Mouse (Mus musculus) stomach, postnatal 0 days (tissue): ENCODE measurements at regions not wholly inside any gene's neighbourhood (a gene's known extent, or its start where the extent isn't known, plus 50 kb on each side); places are given as distances from the start of the nearest gene placed in this dataset.

Experiments used
- ATAC-seq: fragments of 200-750 bp; cut with Nextera tagmentation; 2 replicates; pipeline ENCODE4 v1.8.0; 2017; ENCODE audit not compliant: low FRiP score, low TSS enrichment
- DNase-seq: peaks from one replicate; pipeline ENCODE4 v3.0.0-alpha.2; 2016; ENCODE audit warnings: low spot score
- H3K27ac ChIP-seq: fragments of 300-500 bp; sonication (generic); replicated peaks from 2 replicates; pipeline ENCODE4 v1.5.1; 2014; ENCODE audit warnings: mild to moderate bottlenecking, control low read depth
- H3K27me3 ChIP-seq: fragments of 300-500 bp; sonication (generic); 2 replicates; pipeline ENCODE4 v1.6.1; 2014; ENCODE audit warnings: low read length; ENCODE audit not compliant: control insufficient read depth, insufficient read depth
- H3K36me3 ChIP-seq: fragments of 300-500 bp; sonication (generic); 2 replicates; pipeline ENCODE4 v1.6.1; 2014; ENCODE audit warnings: low read length, mixed read lengths; ENCODE audit not compliant: control insufficient read depth, insufficient read depth
- H3K4me1 ChIP-seq: fragments of 300-500 bp; sonication (generic); replicated peaks from 2 replicates; pipeline ENCODE4 v1.6.1; 2014; ENCODE audit warnings: antibody characterized with exemption; ENCODE audit not compliant: control insufficient read depth, insufficient read depth
- H3K4me2 ChIP-seq: fragments of 300-500 bp; sonication (generic); replicated peaks from 2 replicates; pipeline ENCODE4 v1.6.1; 2014; ENCODE audit warnings: low read depth, mild to moderate bottlenecking, control low read depth, moderate library complexity
- H3K4me3 ChIP-seq: fragments of 300-500 bp; sonication (generic); 2 replicates; pipeline ENCODE4 v1.5.1; 2014; ENCODE audit warnings: low read depth, low read length, control low read depth
- H3K9ac ChIP-seq: fragments of 300-500 bp; sonication (generic); 2 replicates; pipeline ENCODE4 v1.6.1; 2014; ENCODE audit warnings: mild to moderate bottlenecking, low read length, control low read depth, mixed read lengths
- H3K9me3 ChIP-seq: fragments of 300-500 bp; sonication (generic); 2 replicates; pipeline ENCODE4 v1.6.1; 2016; ENCODE audit warnings: low read length; ENCODE audit not compliant: control insufficient read depth
- CTCF ChIP-seq: IDR thresholded peaks from 2 replicates; pipeline ENCODE4 v1.5.1; 2016; ENCODE audit warnings: antibody characterized with exemption, low read depth, mild to moderate bottlenecking, moderate library complexity
- EP300 ChIP-seq: optimal IDR thresholded peaks from 2 replicates; pipeline ENCODE3; 2016; ENCODE audit warnings: antibody characterized with exemption
- WGBS: fragments of 180-500 bp; shearing (Covaris S2); extraction: QIAGEN DNeasy Blood & Tissue Kit; methylation state at CpG from one replicate; pipeline ENCODE4 v1.1.7; 2014; 5-methylcytosine and 5-hydroxymethylcytosine counted together

DNA sequence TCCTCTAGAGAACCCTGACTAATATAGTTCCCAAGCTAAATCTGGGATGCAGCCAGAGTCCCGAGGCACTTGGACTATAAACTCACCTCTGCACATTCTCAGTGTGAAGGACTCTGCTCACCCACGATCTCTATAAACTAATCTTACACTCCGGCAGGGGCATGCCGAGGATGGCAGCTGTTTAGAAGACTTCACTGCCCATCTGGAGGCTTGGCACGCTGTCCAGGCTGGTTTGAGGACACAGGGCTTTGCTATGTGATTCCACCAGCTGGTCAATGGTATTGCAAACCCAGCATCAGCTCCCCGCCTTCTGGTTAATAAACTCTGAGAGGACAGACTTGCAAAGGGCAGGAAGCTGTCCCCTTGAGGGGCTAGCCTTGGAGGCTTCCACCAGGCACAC, 153.3 kb upstream of the Irx3 start:
- no peak for DNase-seq
- Histone ChIP-seq H3K4me3 (no peak overlapping the region), H3K36me3 (no peaks in the 10 kb centered on the region), H3K27ac (no peak overlapping the region), H3K9ac (no peak overlapping the region), H3K4me1 (no peaks in the 10 kb centered on the region), H3K9me3 (no peaks in the 10 kb centered on the region), H3K4me2 (no peak overlapping the region), H3K27me3 (no peaks in the 10 kb centered on the region)
- TF ChIP-seq CTCF (no peak), EP300 (no peak)
- 67% methylated on average over 6 of the region's 6 CpGs for WGBS
- no peak for ATAC-seq

DNA sequence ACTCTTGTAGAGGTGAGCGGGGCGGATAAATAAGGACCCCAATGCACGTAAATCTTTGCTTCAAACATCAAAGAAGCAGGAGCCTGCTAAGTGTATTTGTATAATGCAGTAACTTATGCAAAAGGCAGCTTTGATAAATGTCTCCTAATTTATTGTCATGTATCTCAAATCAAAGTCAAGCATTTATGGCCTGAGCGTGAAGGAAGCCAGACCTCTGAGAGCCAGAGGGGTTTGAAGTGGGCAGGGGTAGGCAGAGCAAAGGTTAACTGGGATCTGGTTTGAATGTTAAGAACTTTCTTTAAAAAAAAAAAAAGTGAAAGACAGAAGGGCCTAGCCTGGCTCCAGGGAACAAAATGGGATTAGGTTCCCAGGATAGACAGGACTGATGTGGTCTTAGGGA, 151.1 kb upstream of the Irx3 start:
- Histone ChIP-seq H3K4me3 (no peak overlapping the region), H3K9me3 (no peaks in the 10 kb centered on the region), H3K4me2 (no peak overlapping the region), H3K4me1 (no peaks in the 10 kb centered on the region), H3K36me3 (no peaks in the 10 kb centered on the region), H3K27ac (no peak overlapping the region), H3K9ac (no peak overlapping the region), H3K27me3 (no peaks in the 10 kb centered on the region)
- DNase-seq (no peak), ATAC-seq (no peak)
- WGBS, result 77% methylated on average over 4 of the region's 4 CpGs
- TF ChIP-seq CTCF (no peak), EP300 (no peak)

DNA sequence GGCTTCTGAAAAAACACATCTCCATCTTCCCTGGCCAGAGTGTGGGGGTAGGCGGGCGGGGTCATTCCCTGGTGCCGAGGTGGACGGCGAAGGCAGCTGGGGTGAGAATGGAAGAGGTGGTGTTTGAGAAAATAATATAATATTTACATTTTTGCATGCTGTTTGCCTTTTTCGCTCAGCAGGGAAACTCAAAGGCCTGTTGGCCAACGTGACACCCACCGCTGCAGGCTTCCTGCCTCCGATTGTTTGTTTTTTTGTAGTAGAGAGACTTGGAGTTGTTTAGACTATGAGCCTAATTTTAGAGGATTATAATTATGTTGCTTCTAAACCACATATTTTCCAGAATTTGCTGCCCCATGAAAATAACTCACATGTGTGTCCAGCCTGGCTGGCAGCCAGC, 147.2 kb upstream of the Irx3 start:
- Histone ChIP-seq H3K4me1 (no peaks in the 10 kb centered on the region), H3K4me2 (no peak overlapping the region), H3K27ac (no peak overlapping the region), H3K9me3 (no peaks in the 10 kb centered on the region), H3K4me3 (no peak overlapping the region), H3K9ac (no peak overlapping the region), H3K36me3 (no peaks in the 10 kb centered on the region), H3K27me3 (no peaks in the 10 kb centered on the region)
- DNase-seq (no peak), ATAC-seq (no peak)
- WGBS, result 40% methylated on average over 9 of the region's 9 CpGs
- TF ChIP-seq CTCF (no peak), EP300 (no peak)

DNA sequence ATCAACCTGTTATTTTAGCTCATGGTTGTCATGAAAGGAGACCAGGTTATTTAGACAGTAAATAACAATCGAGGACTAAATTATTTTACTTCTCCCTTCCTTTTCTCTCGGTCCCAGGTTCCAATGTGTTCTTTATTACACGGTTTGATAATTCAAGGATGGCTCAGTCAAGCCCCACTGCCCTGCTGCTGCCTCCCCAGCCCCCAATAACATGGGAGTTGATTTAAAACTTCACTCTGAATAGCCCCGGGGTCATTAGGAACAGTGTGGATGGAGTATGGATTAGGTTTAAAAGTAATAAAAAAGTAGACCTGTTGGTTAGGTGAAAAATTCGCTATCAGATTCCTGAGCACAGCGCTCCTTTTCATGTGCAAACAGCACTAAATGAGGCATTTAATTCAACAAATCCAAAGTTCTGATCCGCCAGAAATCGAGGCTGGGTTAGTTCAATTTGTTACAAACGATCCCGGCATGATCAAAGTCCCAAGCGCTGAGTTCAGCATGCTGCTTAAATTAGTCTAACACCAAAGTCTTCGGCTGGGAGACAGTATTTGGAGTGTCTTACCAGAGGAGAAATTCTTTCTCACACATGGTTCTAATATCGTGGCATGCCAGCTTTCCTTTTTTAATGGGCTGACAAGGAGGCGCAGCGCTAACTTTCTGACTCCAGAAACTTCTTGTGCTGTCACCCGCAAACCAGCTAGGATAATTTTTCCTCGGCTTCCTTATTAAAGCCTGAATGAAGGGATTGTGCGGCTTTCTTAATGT, 146.5 kb upstream of the Irx3 start:
- TF ChIP-seq EP300 (no peak), CTCF (no peak)
- Histone ChIP-seq H3K27ac (no peak overlapping the region), H3K4me3 (no peak overlapping the region), H3K9me3 (no peaks in the 10 kb centered on the region), H3K27me3 (no peaks in the 10 kb centered on the region), H3K4me2 (no peak overlapping the region), H3K4me1 (no peaks in the 10 kb centered on the region), H3K9ac (no peak overlapping the region), H3K36me3 (no peaks in the 10 kb centered on the region)
- ATAC-seq (no peak), DNase-seq (no peak)
- WGBS, result 78% methylated on average over 18 of the region's 18 CpGs

DNA sequence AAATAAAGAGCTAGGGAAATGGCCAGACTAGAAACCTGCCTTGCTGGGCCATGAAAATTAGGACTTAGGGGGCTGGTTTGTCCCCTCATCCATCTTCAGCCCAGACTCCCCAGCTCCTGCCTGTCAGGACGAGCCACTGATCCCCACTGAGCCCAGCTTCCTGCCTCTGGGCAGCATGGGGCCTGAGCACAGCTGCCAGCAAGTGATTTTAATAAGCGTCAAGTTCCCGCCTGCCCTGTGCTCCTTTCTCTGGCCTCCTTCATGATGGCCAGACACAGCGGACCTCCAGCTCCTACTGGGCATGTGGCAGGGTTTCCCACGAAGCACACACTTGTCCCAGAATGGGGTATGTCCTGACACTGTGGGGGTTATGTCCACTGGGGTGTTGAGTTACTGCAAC, 139.1 kb upstream of the Irx3 start:
- no peaks in the 10 kb centered on the region for H3K4me1 ChIP-seq
- no peak overlapping the region for H3K4me3 ChIP-seq
- H3K27ac ChIP-seq, result no peak overlapping the region
- TF ChIP-seq EP300 (no peak), CTCF (no peak)
- H3K9me3 ChIP-seq, result no peaks in the 10 kb centered on the region
- no peak overlapping the region for H3K9ac ChIP-seq
- 37% methylated on average over 5 of the region's 5 CpGs for WGBS
- ATAC-seq (no peak), DNase-seq (no peak)
- no peaks in the 10 kb centered on the region for H3K36me3 ChIP-seq
- no peak overlapping the region for H3K4me2 ChIP-seq
- H3K27me3 ChIP-seq, result no peaks in the 10 kb centered on the region

DNA sequence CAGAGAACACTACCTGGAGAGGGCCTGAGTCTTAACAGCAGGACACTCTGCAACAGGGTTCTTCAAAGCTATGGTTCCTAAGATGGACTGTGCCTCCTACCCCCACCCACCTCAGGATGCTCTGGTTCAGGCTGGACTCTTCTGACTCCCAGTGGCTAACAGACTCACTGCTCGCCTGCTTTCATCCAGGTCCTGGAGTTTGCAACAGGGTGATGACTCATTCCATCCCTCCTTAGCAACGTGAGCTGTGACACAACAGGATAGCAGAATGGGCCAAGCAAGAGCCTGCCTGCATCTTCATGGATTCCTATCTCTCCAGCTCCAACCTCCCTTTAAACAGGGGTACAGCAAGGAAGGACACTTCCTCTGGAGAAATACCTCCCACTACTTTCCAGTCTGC, 135.4 kb upstream of the Irx3 start:
- H3K27me3 ChIP-seq, result no peaks in the 10 kb centered on the region
- H3K36me3 ChIP-seq, result no peaks in the 10 kb centered on the region
- no peak overlapping the region for H3K4me3 ChIP-seq
- no peak overlapping the region for H3K4me2 ChIP-seq
- WGBS, result 15% methylated on average over 2 of the region's 2 CpGs
- no peak for DNase-seq
- H3K4me1 ChIP-seq, result no peaks in the 10 kb centered on the region
- no peak overlapping the region for H3K9ac ChIP-seq
- H3K27ac ChIP-seq, result no peak overlapping the region
- no peak for ATAC-seq
- no peaks in the 10 kb centered on the region for H3K9me3 ChIP-seq
- TF ChIP-seq EP300 (no peak), CTCF (peak; percentile 32)
